Mouse (Mus musculus): ENCODE measurements around the gene Abca8b.

GRCm38 (mm10) chr11:109922236-109922635 is 73.4 kb downstream of the Abca8b start:
- TF ChIP-seq CTCF (IDR thresholded peaks at IDR 0.05; ENCODE audit: low read depth) (no peak), EP300 (IDR thresholded peaks at IDR 0.05; ENCODE audit: low read depth) (no peak)
